Mouse (Mus musculus) adrenal gland (tissue): ENCODE results near the gene Nav3.

Source experiments
- intact Hi-C: fragments of 180-260 bp; cut with DNase I; formaldehyde crosslinking; loops from one replicate; pipeline ENCODE4 v1.15.1; 2025

The Nav3 gene

DNA sequence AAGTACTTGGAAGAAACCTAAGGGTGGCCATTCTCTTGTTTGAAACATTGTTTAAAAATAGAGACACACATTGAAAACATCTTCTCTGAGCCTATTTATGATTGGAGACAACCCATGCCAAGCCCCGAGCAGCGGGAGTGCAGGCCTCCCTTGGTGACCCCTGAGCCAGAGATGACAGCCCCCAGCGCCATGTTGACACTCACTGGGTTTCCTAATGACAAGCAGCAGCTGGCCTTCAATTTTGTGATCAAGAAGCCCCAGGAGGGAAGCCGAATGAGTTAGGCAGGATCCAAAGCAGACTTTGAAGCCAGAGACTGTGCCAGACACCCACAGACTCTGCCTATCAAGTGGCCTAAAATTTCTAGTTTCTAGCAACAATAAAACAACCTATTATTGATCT lies 263.1 kb downstream of the Nav3 start:
- intact Hi-C loops, result no loop called here

DNA sequence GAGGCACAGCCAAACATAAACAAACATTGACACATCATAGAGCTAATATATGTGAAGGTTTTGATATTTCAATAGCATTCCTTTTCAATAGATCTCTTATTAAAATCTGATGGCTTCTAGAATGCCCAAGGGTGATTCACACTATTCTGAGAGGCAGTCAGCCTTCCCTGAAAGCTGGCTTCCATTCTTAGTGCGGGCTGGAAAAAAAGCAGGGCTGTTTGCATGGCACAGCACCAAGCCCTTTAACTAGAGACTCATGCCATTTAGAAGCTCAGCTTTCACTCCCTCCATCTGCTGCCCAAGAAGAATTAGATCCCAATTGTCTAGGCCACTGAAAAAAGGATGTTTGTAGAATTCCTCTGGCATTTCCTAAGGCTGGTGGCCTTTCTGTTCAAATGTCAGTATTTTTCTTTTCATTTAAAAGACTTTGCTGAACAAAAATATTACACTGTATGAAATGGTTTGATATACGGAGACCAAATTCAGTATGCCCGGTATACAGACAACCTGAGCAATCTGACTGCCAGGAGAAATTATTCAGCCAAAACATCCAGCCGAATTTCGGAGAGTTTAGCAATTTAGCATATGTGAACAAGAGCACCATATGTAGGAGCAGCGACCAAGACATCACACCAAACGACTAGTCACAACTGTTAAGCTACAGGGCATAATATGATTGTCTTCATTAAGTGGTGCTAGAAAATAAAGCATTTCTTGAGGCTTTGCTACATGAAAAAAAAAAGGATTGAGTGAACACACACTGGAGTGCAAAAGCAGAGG lies 263.8 kb downstream of the Nav3 start:
- intact Hi-C loops, result no loop called here

DNA sequence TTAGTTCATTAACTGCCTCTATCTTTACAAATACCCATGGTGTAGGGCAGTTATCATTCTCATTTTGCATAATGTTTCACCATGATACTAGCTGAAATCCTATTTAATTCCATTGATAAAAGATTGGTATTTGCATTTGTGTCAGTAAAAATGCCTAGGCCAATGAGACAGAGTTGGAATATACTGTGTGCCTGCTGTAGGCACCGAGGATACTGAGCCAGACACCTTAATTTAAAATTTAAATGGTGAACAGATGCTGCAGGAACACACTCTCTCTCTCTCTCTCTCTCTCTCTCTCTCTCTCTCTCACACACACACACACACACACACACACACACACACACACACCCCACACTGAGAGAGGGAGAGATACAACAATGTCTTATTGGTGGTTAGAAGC lies 269.8 kb downstream of the Nav3 start:
- intact Hi-C loops, result no loop called here

DNA sequence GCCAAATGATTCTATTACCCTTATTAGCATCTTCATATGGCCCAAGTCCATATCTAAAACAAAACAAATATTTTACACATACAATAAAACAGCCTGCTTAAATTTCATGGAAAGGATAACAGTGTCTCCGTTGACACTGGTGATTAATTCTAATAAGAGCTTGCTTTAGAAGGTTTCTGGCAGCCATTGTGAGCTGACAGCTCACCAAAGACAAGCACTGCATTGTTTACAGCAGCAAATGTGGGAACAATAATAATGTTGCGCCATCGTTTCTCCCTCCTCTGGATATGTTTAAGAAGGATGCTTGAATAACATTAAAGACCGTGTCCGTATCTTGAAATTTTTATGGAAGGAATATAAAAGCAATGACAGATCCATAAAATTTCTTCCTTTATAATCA lies 280.1 kb downstream of the Nav3 start:
- intact Hi-C loops, result no loop called here

DNA sequence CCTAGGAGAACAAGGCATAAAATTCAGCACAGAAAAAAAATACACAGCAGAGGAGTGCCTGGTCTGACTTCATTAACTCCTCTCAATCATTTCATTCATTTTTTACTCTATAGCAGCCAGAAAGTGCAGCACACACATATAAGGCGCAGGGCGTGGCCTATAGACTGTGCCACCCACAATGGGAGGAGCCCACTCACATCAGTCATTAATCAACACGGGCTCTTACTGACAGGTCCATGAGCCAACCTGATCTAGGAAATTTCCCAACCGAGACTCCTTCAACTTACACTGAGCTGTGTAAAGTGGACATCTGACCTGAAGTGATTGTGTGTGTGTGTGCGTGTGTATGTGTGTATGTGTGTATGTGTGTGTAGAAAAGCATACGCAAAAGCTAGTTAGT lies 286.6 kb downstream of the Nav3 start:
- intact Hi-C loops, result no loop called here

DNA sequence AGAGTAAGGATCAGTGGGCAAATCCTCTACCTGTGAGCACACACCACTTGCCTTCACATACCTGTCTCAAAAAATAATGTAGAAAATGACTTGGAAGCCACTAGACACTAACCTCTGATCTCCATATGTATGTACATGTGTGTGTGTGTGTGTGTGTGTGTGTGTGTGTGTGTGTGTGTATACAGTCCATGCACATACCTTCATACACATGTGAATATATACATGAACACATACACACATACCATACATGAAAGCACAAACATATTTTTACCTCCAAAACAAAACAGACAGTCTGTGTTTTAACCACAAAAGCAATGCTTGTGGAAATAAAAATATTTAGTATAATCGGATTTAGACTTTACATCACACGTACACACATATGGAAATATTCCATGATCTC lies 287.1 kb downstream of the Nav3 start:
- intact Hi-C loops, result no loop called here

DNA sequence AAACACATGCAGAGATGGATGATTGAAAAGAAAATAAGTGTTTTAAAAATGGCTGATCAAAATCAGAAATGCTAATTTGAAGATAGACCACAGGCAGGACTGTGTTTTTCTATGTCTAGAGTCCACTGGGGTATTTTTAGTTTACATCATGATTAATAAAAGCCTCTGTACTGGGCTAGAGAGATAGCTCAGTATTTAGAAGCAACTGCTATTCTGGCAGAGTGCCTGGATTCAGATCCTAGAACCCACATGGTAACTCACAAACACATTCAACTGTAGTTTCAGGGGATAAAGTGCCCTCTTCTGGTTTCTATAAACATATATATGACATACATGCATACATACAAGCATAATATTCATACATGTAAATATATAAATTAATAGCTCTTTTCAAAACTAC lies 293.4 kb downstream of the Nav3 start:
- intact Hi-C loops, result no loop called here

DNA sequence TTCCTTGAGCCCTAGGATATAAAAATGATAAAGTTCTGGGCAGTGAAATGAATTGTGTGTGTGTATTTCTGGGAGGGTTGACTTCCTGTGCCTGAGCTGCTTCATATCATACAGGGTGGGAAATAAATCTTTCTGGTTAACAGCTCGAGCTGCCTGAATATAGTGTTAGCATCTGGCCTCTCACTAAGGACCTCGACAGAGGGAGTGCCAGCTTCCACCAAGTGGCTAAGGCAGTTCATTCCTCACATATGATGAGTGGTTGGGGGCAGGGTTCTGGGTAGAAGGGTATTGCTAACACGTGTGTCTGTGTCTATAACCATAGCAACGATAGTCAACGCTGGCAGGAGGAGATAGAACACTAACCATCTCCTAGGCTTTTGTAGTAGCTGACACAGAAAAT lies 295.1 kb downstream of the Nav3 start:
- intact Hi-C loops, result no loop called here

DNA sequence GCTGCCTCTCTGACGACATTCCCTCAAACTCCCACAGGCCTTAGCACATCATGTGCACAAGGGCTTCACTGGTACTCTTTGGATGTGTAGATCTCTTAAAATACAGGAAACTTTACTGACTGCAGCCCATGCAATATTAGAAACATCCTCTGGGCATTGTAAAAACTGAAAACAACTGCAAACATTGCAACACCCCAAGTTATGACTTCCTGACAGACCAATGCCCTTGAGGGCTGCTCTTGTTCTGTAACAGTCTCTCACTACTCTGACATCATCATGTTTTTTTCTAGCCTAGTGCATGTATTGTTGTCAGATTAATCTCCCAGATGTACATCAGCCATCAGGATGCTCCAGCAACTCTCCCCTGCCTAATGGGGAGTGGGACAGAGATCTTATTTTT lies 296.5 kb downstream of the Nav3 start:
- intact Hi-C loops, result no loop called here

DNA sequence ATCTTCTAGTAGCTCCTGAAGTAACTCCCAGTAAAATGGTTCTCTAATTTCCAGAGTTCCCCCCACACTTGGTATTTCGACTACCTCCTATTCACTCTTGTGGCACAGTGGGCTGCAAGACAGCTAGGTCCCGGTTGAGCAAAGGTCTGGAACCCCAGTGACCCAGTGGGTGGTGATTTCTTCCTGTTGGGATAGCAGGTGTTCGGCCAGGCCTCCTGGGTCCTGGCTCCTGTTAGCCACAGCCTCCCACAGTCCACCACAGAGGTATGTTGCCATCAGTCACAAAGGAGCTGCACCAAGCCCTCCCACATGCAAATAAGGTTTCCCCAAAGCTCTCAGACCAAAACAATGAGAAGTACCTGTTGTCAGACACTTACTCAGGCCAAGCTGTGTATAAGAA lies 297.9 kb downstream of the Nav3 start:
- intact Hi-C loops, result no loop called here

DNA sequence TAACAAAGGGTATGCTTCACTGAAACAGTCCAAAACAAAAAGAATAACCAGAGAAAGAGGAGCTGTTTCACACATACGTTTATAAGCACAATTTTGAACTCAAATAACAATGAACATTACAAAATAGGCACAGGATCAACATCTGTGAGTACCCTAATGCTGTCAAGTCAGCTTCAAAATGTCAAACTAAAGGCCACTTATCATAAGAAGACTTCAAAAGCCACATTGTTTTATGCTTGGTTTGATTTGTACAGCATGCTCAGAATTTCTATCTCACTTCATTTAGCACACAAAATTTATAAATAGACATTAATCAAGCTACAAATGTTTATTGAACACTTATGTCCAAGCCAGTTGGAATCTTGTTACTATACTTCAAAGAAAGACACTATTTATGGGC lies 299.6 kb downstream of the Nav3 start:
- intact Hi-C loops, result no loop called here

DNA sequence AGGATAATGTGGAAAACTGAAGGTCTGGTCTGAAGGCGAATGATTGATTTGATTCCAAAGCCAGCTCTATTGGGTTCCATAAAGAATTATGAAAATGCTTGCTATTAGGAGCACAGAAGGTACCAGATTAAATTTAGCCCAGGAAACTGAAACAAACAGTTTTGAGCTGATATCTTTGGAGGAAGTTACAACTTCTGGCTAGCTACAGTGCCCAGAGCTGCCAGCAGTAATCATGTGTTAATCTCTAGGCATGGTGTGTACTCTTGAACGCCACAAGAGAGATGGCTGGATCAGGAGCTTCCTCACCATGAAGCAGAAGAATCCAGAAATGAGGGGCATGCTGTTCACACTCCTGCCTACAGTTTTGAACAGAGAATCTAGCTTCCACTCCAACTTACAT lies 300.5 kb downstream of the Nav3 start:
- intact Hi-C loops, result no loop called here

DNA sequence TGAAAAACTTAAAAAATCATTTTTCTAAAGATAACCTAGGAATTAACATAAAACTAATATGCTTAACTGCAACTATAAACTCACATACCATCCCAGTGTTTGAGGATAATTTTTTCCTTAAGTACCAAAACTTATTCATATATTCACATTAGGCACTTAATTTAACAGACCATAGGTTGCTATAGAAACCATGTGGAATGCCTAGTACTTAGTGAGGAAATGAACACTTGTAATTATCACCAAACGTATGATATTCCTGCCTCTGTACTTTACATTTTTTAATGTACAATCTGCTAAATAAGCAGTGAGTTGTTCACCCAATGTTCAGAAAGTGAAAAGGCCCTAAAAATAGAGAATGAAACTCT lies 301.1 kb downstream of the Nav3 start:
- intact Hi-C loops, result no loop called here

DNA sequence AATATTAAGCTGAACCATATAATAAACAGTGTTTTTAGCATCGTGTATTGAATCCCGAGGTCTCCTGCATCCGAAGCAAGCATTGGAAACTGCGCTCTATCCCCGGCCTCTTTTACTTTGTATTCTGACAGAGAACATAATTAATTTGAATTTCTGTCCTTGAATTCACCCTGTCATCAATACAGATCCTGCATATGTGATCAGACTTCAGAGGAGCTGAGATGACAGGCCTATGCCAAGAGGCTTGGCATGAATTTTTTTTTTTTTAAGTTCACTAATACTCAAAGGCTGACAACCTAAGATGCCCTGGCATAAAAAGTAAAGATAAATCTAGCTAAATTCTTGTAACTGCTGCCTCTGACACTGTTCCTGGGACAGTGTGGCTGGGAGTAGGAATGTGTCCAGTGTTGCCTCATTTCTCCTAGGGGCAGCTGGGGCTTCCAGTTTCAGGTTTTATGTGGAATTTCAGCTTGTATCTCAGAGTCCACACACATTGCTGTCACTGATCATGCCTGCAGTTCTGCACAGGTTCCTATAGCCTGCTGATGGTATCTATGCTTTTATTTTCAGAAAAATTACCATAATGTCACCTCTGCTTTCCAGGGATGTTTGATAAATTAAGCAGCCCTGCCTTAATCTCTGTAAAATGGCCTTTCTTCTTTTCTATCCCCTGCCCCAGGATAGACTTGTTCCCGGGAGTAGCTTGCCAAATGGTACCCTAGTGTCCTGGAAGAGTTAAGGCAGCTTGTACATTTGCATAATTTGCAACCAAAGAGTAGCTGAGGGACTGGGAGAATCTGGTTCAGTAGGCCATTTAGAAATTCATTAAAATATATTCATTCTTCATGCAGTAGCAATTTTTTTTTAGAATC lies 301.8 kb downstream of the Nav3 start:
- intact Hi-C loops, result no loop called here

DNA sequence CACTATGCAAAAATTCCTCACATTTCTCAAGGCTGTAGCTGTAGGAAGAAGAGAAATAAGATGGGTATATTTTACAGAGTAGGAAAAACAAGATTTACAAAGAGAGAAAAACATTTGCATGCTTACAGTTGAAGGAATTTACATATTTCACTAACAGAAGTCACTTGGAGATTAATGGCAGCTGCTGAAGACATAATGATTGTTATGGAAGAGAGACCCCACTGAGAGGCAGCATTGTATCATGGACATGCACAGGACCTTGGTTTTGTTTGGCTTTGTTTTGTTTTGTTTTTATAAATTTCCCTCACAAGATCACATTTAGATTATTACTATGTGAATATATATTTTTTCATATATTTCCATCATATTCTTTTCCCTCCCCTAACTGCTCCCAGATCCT lies 335.4 kb downstream of the Nav3 start:
- intact Hi-C loops, result no loop called here

DNA sequence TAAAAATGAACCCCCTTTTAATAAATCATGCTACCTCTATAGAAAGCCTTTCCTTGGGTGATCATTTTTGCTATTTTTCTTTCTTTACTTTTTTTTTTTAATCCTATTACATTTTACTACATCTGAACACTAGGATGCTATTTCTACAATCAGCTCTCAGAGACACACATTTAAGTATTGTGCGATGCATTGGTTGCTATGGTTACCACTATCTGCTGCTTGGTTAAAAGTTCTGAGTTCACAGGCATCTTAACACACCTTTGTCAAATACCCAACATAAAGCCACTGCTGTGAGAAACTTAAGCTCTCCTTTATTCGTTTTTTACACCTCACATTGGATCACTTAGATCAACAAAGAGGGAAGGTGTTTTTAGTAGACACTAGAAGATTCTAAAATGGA lies 338.7 kb downstream of the Nav3 start:
- intact Hi-C loops, result no loop called here

DNA sequence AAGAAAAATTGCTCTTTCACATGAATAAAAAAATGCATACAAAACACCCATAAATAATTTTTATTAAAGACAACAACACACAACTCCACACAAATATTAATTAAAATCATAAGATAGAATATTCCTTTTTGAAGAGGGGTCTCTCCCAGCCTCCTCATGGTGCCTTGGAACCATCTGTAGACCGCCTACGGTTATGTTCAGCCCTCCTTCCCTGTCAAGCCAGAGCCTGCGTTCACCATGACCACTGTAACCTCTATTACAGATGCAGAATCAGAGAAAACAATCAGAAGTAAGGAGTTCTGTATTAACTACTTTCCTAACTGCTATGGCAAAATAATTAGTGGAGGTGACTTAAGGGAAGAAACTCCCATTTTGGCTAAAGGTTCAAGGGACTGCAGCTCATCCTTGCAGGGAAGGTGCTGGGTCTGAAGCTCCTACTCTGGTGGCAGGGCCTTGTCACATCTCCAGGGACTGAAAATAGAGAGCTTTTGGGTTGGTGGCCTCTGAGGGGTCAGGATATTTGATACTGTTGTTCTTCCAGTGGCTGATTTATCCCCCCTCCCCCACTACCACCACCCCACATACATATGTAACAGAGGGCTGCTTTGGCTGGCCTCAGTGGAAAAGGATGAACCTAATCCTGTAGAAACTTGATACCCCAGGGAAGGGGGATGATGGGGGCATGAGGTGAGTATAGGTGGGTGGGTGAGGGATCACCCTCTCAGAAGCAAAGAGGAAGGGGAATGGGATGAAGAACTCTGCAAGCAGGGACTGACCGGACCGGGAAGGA lies 343.1 kb downstream of the Nav3 start:
- intact Hi-C loops, result no loop called here

DNA sequence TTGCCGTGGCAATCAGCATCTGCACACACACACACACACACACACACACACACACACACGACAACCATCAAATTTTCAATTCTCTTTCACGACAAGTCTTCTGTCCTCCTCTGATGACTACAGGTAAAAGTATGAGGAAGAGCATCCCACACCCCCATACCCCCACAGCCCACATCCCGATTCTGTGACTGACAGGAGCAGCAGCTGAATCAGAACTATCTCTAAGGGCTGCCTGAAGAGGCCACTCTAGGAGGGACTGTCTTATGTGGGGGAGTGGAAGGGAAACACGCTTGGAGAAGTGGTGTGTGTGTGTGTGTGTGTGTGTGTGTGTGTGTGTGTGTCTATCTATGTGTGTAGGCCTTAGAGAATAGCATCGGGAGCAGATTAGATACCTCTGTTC lies 352.7 kb downstream of the Nav3 start:
- intact Hi-C loops, result no loop called here

DNA sequence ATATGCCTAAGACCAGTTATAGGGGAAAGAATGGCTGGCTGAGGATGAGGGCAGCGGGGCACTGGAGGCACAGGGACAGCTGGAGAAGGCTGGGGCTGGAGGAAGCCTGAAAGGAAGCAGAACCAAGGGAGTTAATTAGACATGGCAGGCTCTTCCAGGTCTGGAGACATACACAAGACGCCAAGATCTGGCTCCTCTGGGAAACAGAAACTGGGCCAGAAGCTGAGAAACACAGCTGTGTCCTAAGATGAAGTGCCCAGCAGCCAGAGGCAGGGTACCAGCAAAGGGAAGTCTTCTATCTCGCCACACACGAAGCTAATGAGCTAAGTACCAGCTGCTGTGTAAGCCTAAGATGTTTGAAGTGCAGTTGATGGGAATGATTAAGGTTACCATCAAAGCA lies 353.8 kb downstream of the Nav3 start:
- intact Hi-C loops, result no loop called here

DNA sequence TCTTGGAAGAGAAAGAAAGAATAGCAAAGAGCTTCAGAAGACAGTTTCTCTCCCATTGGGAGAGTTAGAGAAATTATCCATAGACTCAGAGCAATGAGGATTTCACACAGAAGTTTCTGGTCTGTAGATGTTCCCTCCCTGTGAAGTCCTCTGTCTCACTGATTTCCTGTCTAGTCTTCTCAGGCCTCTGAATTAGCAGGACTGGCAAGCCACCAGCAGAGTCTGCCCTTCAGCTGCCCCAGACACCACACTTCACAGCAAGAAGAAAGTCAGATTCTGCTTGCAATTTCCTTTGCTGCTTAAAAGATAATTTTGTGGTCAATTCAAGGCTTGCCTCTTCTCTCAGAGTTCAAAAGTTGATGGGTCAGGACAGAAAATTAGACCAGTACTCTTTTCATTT lies 361.6 kb downstream of the Nav3 start:
- intact Hi-C loops, result no loop called here

DNA sequence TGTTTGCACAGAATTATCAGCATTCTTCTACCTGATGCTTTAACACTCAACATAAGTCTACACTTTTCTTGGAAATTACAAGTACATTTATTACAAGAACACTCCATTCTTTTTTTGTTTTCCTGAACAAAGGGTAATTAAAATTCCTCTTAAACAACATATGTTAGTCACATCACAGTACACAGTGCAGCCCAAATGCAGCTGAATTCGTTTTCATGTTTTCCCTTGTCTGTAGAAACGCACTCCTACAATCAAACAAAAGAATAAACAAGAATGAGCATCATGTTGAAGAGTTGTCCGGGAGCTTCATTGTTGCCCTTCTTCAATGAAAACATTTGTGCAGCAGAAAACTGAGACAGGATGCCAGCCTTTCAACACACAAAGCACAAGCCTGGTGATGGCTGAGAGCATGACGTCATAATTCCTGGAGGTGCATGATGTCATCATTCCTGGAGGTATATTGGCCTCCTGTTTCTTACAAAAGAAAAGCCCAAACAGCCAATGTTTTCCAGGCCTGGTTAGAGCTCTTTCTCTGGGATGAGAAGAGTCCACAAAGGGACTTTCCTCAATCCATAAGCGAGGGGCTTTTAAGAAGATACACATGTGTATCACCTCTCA lies 367.5 kb downstream of the Nav3 start:
- intact Hi-C loops, result no loop called here

DNA sequence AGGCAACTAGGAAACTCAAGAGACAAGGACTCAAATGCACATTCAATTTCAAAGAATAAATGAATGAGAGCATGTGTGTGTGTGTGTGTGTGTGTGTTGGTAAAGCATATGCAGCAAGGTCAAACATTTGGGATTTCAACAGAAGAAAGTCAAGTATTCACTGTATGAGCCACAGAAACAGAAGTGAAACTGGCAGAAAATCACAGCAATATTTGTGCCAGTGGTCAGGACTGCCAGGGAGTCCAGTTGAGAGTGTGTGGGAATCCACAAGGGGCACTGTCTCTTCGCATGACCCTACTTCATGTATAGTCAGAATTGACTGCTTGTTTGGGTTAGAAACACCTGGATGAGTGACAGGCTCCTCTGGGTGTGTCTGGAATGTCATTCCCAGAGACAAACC lies 370.1 kb downstream of the Nav3 start:
- intact Hi-C loops, result loop anchor here (1.0 kb wide), 1 partner anchor 166 kb away; no protein-coding TSS in a partner anchor
